Mouse (Mus musculus) testis, adult 2 months (tissue): Measurements from ENCODE around the gene 6330409D20Rik.

Experiments
- CTCF ChIP-seq: fragments of 200-500 bp; IDR thresholded peaks from 2 replicates; pipeline ENCODE4 v1.5.1; 2012; ENCODE audit warnings: low read depth, mild to moderate bottlenecking, inconsistent platforms, low read length, moderate library complexity; ENCODE audit not compliant: control insufficient read depth, insufficient read depth, insufficient replicate concordance
- POLR2A ChIP-seq: fragments of 200-500 bp; IDR thresholded peaks from 2 replicates; pipeline ENCODE4 v1.6.1; 2012; ENCODE audit warnings: low read depth, mild to moderate bottlenecking, inconsistent platforms, low read length, moderate library complexity; ENCODE audit not compliant: control insufficient read depth

- TF ChIP-seq CTCF, result no peak
- no peak for TF ChIP-seq POLR2A
Observed at GRCm38 (mm10) chr2:32731911-32732310, 8.9 kb downstream of the 6330409D20Rik start.
